Mouse (Mus musculus) thymus, postnatal 25 days (tissue): Measurements from ENCODE around the gene Gm20741.

Source experiments
- DNase-seq: peaks from one replicate; pipeline ENCODE4 v3.0.0; 2022

The Gm20741 gene

GRCm38 (mm10) chr16:88811827-88812226 lies at the start of gene Gm20741:
Gm20741 (minus strand) TSS chr16:88812220.
- no peak for DNase-seq

DNA sequence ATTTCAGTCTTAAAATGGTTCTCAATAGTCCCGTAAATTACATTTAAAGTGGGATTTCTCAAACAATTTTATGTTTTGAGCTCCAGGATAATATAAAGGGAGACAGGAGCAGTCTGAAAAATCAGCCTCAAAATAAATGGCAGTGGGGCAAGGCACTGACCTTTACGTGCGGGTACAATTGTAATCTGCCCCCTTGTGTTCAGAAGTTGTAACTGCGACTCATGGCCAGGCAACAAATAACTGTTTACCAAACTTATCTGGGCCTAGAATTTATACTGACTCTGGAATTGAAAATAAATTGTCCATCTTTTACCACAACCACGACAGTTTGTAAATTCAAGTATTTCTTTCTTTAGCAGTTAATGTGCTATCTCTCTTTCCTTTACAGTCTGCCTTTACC lies 39.4 kb upstream of the Gm20741 start:
- peak; percentile 3 for DNase-seq

DNA sequence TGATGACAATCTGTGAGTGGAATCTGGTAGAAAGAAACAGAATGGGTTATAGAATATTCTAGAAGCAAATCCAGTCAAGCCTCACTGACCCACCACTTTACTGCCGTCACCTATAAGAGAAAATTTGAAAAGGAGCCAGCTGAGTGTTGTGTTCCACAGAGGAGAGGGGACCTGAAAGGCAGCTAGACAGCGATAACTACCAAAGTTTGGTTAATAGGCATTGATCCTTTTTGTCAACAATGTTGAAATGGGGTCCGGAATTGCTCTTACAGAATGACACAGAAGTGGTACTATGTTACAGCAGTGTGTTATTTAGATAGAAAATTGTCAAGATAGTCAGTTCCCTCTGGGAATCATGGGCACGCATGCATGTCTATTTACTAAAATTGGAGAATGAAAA lies 36.5 kb upstream of the Gm20741 start:
- no peak for DNase-seq

- DNase-seq, result no peak
These were observed 35.3 kb upstream of the Gm20741 start for GRCm38 (mm10) chr16:88847363-88847762.

DNA sequence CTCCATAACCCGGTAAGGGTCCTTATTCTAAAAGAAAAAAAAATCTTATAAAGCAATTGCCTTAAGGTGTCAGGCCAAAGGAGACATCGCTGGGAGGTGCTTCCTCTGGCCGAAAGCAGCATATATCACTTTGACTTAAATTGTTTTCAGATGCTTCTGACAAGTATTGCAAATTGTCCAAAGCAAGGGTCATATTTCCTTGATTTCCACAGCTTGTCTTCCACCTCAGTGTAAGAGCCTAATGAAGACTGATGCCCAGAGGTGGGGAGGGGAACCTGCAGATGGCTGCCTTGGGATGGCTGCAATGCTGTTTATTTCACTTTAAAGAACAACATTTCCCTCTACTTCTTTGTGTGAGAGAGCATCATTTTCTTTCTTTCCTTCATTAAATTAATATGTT lies 15.0 kb upstream of the Gm20741 start:
- DNase-seq, result no peak

DNA sequence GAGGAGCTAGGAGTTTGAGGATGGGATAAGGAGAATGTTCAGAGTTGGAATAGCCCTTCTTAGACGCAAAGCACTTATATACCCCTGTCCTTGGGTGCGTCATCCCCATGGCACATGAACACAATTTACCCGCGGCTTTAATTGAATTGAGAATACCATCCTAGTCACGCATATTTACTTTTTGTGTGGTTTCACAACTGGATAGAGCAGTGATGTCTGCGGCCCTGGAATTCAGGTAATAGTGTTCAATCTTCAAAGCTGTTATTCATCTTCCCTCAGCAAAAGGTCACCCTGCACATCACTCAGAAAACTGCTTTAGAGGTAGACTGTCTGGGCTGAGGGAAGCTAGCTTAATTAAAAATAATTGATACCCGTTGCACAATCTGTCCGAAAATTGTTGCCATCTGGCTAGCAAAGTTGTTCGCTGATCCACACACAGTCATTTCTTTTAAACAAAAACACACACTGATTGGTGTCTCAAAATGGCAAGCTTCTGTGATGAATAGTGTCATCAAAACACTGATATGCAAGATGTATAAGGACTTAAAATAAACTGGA lies 14.2 kb upstream of the Gm20741 start, which contains the start of gene Krtap14:
Gene Krtap14, minus strand, starts transcription at position 51 of the 558 bp plus-strand sequence.
- no peak for DNase-seq

- DNase-seq, result no peak
These were observed 11.7 kb upstream of the Gm20741 start for GRCm38 (mm10) chr16:88823736-88824135.

DNA sequence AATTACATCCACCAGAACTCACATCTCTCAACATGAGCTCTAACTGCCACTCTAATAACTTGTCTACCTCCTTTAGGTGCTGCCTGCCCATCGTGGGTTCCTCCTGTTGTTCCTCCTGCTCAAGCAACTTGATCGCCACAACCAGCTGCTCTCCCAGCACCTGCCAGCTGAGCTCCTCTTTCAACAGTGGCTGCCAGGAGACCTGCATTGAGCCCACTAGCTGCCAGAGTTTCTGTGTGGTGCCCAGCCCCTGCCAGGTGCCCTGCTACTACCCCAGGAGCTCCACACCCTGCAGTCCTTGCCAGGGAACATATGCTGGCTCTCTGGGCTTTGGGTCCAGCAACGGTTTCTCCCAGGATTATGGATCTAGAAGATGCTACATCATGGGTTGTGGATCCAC lies 8.0 kb upstream of the Gm20741 start, which contains the start of gene Krtap15:
Gene Krtap15, plus strand, starts transcription at position 150 of the 400 bp plus-strand sequence.
- no peak for DNase-seq

DNA sequence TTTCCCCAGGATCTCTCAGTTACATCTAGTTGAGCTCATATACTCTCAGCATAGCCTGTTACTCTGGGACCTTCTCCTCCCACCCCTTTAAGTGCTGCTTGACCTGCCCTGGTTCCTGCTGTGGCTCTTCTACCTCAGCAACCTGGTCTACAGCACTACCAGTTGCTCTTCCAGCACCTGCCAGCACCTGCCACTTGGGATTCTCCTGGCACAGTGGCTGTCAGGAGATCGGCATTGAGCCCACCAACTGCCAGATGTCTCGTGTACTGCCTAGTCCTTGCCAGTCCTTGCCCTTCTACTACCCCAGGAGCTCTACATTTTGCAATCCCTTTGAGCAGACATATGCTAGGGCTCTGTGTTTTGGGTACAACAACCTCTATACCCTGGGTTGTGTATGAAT lies 25.2 kb downstream of the Gm20741 start:
- no peak for DNase-seq

DNA sequence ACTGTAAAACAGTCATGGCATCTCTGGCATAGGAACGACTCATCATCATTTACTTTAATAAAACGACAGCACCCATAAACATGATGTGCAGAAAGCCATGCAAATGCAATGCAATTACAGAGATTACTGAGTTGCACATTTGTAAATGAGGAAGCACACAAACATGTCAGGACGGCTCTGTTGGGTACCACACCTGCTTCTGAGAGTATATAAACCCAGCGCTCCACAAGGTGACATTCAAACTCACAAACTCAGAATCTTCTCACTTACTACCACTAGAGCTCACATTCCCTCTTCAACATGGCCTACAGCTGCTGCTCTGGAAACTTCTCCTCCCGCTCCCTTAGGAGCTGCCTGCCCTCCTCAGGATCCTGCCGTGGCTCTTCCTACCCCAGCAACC lies 34.4 kb downstream of the Gm20741 start, which contains the start of gene Gm5965:
Gene Gm5965, plus strand, starts transcription at position 301 of the 400 bp plus-strand sequence.
- DNase-seq, result no peak

GRCm38 (mm10) chr16:88774106-88774505 lies 37.9 kb downstream of the Gm20741 start, which contains the start of gene 2310057N15Rik:
2310057N15Rik (minus strand) TSS chr16:88774206.
- DNase-seq, result no peak
